Mouse (Mus musculus) ES-Bruce4 (cell line): ENCODE data around the gene Cyth2.

ENCODE experiments used
- CTCF ChIP-seq: IDR thresholded peaks from one replicate; pipeline ENCODE4 v1.8.1; 2011; ENCODE audit warnings: low read depth, low read length
- EP300 ChIP-seq: IDR thresholded peaks from 2 replicates; pipeline ENCODE4 v1.6.1; 2011; ENCODE audit warnings: low read depth, low read length; ENCODE audit not compliant: insufficient read depth

- TF ChIP-seq CTCF: no peak
- TF ChIP-seq EP300: no peak
Measured at GRCm38 (mm10) chr7:45833924-45834323, 19.5 kb upstream of the Cyth2 start.
